Mouse (Mus musculus): Measurements from ENCODE around the gene Gm17087. TPM values are rescaled to one million over a fixed set of nuclear protein-coding genes. Genes with fewer than 3 reads are reported as not detected.

The Gm17087 gene
- polyA plus RNA-seq, 1 experiment from 2014 or later = not detected

DNA sequence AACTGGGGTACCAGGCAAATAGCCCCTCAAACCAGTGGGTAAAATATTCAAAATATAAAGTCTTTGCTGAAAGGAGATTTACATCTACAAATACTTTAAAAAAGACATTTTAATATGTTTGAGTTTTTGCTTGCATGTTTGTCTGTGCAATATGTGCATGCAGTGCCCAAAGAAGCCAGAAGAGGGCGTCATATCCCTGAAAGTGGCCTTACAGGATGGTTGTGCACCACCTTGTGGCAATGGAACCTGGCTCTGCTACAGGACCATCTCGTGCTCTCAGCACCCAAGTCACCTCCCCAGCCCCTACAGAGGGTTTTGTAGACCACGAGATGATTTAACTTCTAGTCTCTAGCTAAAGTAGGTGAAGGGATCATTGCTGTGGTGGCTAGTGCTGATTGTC lies 32.9 kb downstream of the Gm17087 start:
- H3K36me3 ChIP-seq (replicated peaks) = no peaks in the 10 kb centered on the region
- H3K27ac ChIP-seq = no peak overlapping the region
- no peaks in the 10 kb centered on the region for H3K4me1 ChIP-seq
- no peaks in the 10 kb centered on the region for H3K27me3 ChIP-seq (replicated peaks)
- no peak overlapping the region for H3K4me2 ChIP-seq
- no peak for ATAC-seq (replicated peaks)
- H3K4me3 ChIP-seq = no peak overlapping the region
- H3K9me3 ChIP-seq = no peaks in the 10 kb centered on the region
- H3K9ac ChIP-seq = no peak overlapping the region
- 41% methylated on average over 3 of the region's 3 CpGs for WGBS

DNA sequence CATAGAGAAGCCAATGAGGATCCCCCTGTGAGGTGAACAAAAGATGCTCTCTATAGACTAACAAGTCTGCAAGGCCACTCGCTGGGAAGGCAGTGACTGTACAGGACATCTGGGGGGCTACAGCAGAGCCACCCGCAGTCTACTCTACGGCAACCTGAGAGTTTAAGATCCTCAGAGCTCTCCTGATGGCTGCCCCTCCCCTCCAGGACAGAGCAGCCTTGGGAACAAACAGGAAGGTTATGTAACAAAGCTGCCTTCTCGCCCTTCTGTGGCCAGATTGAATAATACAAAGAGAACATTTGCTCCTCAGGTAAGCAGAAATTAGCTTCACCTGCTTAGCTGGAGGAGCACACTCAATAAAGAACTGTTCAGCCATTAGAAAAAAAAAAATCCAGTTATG lies 34.1 kb downstream of the Gm17087 start:
- no peaks in the 10 kb centered on the region for H3K4me1 ChIP-seq
- no peak for ATAC-seq (replicated peaks)
- 0 out of 2 replicates have a peak, but pooled peaks cover 3% of the 10 kb centered on the region for H3K27me3 ChIP-seq (replicated peaks)
- H3K4me2 ChIP-seq = no peak overlapping the region
- H3K27ac ChIP-seq = no peak overlapping the region
- no peak overlapping the region for H3K9ac ChIP-seq
- no peak overlapping the region for H3K4me3 ChIP-seq
- 65% methylated on average over 4 of the region's 4 CpGs for WGBS
- H3K36me3 ChIP-seq (replicated peaks) = no peaks in the 10 kb centered on the region
- no peaks in the 10 kb centered on the region for H3K9me3 ChIP-seq

GRCm38 (mm10) chr17:8528641-8529040 lies 38.1 kb downstream of the Gm17087 start:
- H3K9me3 ChIP-seq = no peaks in the 10 kb centered on the region
- 81% methylated on average over 3 of the region's 3 CpGs for WGBS
- H3K4me3 ChIP-seq = no peak overlapping the region
- H3K36me3 ChIP-seq (replicated peaks) = no peaks in the 10 kb centered on the region
- no peak overlapping the region for H3K9ac ChIP-seq
- peaks cover 26% of the 10 kb centered on the region for H3K4me1 ChIP-seq
- H3K4me2 ChIP-seq = no peak overlapping the region
- H3K27me3 ChIP-seq (replicated peaks) = peaks cover 10% of the 10 kb centered on the region; the same call in 1 of the 2 replicates
- H3K27ac ChIP-seq = no peak overlapping the region
- no peak for ATAC-seq (replicated peaks)

DNA sequence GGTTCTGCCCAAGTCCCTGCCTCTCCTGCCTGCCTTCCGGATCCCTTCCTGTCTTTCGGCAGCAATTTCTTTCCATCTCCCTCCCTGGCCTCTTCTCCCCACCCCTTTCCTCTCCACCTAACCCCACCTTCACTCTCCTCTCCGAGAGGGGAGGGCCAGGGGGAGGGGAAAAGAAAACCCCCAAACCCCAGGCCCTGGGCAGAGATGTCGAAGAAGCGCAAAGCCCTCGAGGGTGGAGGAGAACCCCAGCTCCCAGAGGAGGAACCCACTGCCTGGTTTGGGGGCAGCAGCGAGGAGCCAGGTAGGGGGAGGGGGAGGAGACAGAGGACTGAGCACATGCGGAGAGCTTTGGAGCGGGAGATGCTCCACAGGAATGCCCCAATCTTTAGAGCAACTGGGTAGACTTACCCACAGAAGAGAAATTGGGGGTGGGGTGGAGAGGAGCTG lies 39.9 kb downstream of the Gm17087 start:
- WGBS = 9% methylated on average over 7 of the region's 9 CpGs
- no peak overlapping the region; the same call in 1 of the 2 replicates for H3K4me2 ChIP-seq
- no peak for ATAC-seq (replicated peaks)

DNA sequence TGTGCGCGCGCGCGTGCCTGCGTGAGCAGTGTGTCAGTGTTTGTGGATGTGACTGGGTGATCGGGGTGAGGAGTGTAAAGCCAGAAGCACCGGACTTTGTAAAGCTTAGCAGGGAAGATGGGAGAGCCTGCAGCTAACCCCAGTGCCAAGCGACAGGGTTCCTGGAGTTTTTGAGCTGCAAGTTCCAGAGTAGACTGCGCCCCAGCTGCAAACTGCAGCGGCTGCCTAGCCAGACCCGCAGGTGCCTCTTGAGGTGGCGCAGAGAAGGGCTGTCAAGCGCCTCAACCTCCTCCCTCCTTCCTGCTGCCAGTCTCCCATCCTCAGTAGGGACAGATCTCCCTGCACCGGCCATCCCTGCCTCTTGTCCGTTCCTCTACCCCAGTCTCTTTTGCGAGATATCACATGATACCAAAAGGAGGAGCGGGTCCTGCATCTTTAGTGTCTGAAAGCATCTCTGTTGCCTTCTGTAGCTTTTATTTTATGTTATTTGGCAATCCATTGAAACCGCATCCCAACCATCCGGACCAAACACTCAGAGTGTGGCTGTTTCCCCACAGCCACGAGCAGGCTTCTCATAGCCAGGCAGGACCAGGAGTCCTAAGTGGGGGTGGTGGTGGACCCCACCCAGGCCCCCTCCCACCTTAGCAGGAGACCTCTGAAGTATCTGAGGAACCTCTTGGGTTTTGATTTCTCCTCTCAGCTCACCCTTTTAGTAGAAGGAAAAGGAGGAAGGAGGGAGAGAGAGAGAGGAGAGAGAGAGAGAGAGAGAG lies 40.6 kb downstream of the Gm17087 start:
- H3K27me3 ChIP-seq (replicated peaks) = peaks cover 10% of the 10 kb centered on the region; the same call in 1 of the 2 replicates
- H3K9me3 ChIP-seq = no peaks in the 10 kb centered on the region
- peak overlapping the region; percentile 3; the same call in 1 of the 2 replicates for H3K9ac ChIP-seq
- H3K4me1 ChIP-seq = peaks cover 32% of the 10 kb centered on the region
- ATAC-seq (replicated peaks) = no peak
- no peaks in the 10 kb centered on the region for H3K36me3 ChIP-seq (replicated peaks)
- peak overlapping the region; percentile 52 for H3K4me3 ChIP-seq
- peak overlapping the region; percentile 28 for H3K27ac ChIP-seq
- peak overlapping the region; percentile 90 for H3K4me2 ChIP-seq
- WGBS = 3% methylated on average over 21 of the region's 21 CpGs

More for the DNA sequence above, 39.9 kb downstream of the Gm17087 start:
- no peak overlapping the region for H3K9ac ChIP-seq
- peaks cover 32% of the 10 kb centered on the region for H3K4me1 ChIP-seq
- H3K9me3 ChIP-seq = no peaks in the 10 kb centered on the region
- H3K27me3 ChIP-seq (replicated peaks) = peaks cover 10% of the 10 kb centered on the region; the same call in 1 of the 2 replicates
- H3K4me3 ChIP-seq = 0 out of 2 replicates have a peak overlapping the region, but pooled peaks have one; percentile 2
- no peak overlapping the region for H3K27ac ChIP-seq
- H3K36me3 ChIP-seq (replicated peaks) = no peaks in the 10 kb centered on the region

GRCm38 (mm10) chr17:8525225-8525721 lies 41.5 kb downstream of the Gm17087 start, which contains the start of gene Pde10a:
Gene Pde10a (plus strand): TSS chr17:8525372.
- H3K9me3 ChIP-seq = no peaks in the 10 kb centered on the region
- peak within 1 kb of the TSS; percentile 63 for H3K27ac ChIP-seq
- peak within 1 kb of the TSS; percentile 52 for H3K4me3 ChIP-seq
- under 1% methylated on average over 22 of the region's 22 CpGs for WGBS
- peak within 1 kb of the TSS; percentile 64 for H3K9ac ChIP-seq
- H3K27me3 ChIP-seq (replicated peaks) = peaks cover 10% of the 10 kb centered on the region; the same call in 1 of the 2 replicates
- H3K4me1 ChIP-seq = peaks cover 32% of the 10 kb centered on the region
- no peaks in the 10 kb centered on the region for H3K36me3 ChIP-seq (replicated peaks)
- H3K4me2 ChIP-seq = peak within 1 kb of the TSS; percentile 90
- ATAC-seq (replicated peaks) = peak; percentile 53; the same call in 1 of the 2 replicates

- Histone ChIP-seq H3K27me3 (replicated peaks) (peaks cover 10% of the 10 kb centered on the region; the same call in 1 of the 2 replicates), H3K4me1 (peaks cover 32% of the 10 kb centered on the region), H3K4me2 (peak overlapping the region; percentile 90), H3K9me3 (no peaks in the 10 kb centered on the region), H3K4me3 (peak overlapping the region; percentile 52), H3K9ac (peak overlapping the region; percentile 64), H3K27ac (peak overlapping the region; percentile 63), H3K36me3 (replicated peaks) (no peaks in the 10 kb centered on the region)
- WGBS = under 1% methylated on average over 41 of the region's 45 CpGs
- ATAC-seq (replicated peaks) = peak; percentile 92
These were observed 42.2 kb downstream of the Gm17087 start for GRCm38 (mm10) chr17:8524387-8525165.

DNA sequence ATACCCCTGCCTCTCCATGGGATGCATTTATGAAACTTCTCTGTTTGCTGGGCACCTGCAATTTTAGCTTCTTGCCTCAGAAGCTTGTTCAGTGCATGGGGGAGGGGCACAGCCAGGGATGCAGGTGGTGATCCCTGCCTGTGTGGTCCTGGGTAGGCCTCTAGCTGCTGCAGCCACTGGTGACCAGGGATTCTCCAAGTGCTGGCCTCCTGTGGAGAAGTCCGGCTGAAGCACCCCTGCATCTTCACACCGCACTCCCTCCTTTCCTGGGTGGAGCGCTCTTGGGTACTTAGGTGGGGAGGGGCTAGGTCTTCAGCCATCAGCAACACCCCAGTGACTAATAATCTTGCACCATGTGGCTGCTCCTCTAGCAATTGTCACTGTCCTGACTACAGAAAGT lies 42.8 kb downstream of the Gm17087 start:
- Histone ChIP-seq H3K4me3 (peak overlapping the region; percentile 52), H3K4me2 (peak overlapping the region; percentile 90), H3K36me3 (replicated peaks) (no peaks in the 10 kb centered on the region), H3K9ac (peak overlapping the region; percentile 64), H3K4me1 (peaks cover 32% of the 10 kb centered on the region), H3K27me3 (replicated peaks) (peaks cover 10% of the 10 kb centered on the region; the same call in 1 of the 2 replicates), H3K9me3 (no peaks in the 10 kb centered on the region), H3K27ac (peak overlapping the region; percentile 63)
- 10% methylated on average over 3 of the region's 3 CpGs for WGBS
- peak; percentile 28 for ATAC-seq (replicated peaks)

- Histone ChIP-seq H3K9ac (no peak overlapping the region), H3K27me3 (replicated peaks) (no peaks in the 10 kb centered on the region), H3K4me1 (no peaks in the 10 kb centered on the region), H3K36me3 (replicated peaks) (no peaks in the 10 kb centered on the region), H3K27ac (no peak overlapping the region), H3K4me3 (no peak overlapping the region), H3K9me3 (no peaks in the 10 kb centered on the region), H3K4me2 (no peak overlapping the region)
- whole genome bisulfite sequencing = 87% methylated on average over 6 of the region's 6 CpGs
- ATAC-seq (replicated peaks) = no peak
These were observed 50.7 kb downstream of the Gm17087 start for GRCm38 (mm10) chr17:8516006-8516405.

Other genes starting within 250 kb of the Gm17087 start
- gene Prr18, start 229.5 kb downstream of the Gm17087 start, polyA plus RNA-seq (2015; fragmentation: Nextera tagmentation; extraction: Ambion mirVana) = 19.1 and 19.9 TPM in 2 replicates
- 0.64 and 0.97 TPM in 2 replicates for gene T2, start 211.0 kb downstream of the Gm17087 start, polyA plus RNA-seq (2015; fragmentation: Nextera tagmentation; extraction: Ambion mirVana)
- gene T, start 132.5 kb downstream of the Gm17087 start, polyA plus RNA-seq (2015; fragmentation: Nextera tagmentation; extraction: Ambion mirVana) = 0.56 and 0.61 TPM in 2 replicates
- 14.9 and 17.3 TPM in 2 replicates for gene Pde10a, start 41.6 kb downstream of the Gm17087 start, polyA plus RNA-seq (2015; fragmentation: Nextera tagmentation; extraction: Ambion mirVana)

Data from midbrain, embryonic 15.5 days (tissue).